Mouse (Mus musculus): ENCODE data around the gene Ginm1. TPM values are rescaled to one million over a fixed set of nuclear protein-coding genes. Genes with fewer than 3 reads are reported as not detected.
"Not testable (repeated sequence)": the region's sequence is repeated elsewhere in the genome, so short reads cannot be mapped to it uniquely, and the experiment has no call there.

The Ginm1 gene
- total RNA-seq, 2 experiments from 2014 or later: 206 to 214 TPM

DNA sequence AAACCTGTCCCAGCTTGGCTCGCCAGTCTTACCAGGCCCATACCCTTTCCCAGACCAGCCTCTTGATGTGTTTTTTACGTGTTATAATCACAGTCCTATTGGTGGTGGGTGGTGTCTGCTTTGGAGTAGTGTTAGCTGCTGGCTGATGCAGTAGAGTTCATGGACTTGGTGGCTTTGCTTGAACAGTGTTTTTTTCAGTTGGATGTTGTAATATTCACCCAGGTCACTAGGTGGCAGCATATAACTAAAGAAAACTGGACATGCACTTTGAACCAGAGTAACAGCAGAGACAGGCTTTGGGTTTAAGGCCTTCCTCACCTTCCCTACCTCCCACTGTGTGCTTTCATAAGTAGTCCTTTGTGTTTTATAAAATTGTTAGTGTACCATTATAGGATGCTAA lies 17.3 kb upstream of the Ginm1 start:
- peak; percentile 68 for DNase-seq

- DNase-seq: no peak
Observed at GRCm38 (mm10) chr10:7802519-7803140, 10.0 kb upstream of the Ginm1 start.

DNA sequence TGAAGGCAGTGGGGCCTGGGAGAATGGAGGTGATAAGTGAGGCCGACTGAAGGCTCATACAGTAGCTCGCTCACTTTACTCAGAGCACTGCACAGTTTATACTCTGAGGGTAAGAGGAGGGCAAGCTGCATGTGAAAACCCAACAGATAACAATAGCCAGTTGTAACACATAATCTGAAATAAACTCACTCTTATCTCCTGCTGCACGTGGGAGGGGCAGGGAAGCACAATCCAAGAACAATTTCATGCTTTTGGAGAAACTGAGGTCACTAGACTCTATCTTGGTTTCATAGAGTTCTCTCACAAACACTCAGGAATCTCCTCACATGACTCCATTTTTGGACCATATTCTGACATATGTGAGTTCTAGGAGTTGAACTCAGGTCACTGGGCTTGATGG lies 8.6 kb upstream of the Ginm1 start:
- DNase-seq: no peak

DNA sequence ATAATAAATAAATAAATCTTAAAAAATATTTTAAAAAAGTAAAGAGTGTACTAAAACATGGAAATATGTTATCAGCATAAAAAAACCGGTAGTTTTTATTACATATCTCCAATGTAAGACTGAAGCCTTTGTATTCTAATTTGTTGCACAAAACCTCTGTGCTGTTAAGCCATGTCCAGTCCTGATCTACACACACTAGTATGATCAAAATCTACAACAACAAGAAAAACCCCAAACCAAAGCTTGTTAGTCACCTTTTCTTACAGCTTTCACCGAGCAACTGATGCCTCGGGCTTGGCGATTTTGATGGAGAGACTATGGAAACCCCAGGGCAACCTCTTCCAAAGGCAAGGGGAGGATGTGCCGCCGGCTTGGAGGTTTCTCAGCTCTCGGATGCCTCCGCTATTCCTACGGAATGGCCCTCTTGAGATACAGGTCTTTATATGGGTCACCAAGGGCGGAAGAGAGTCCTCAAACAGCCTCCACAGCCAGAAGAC lies 322 bp downstream of the Ginm1 start:
- DNase-seq: no peak

DNA sequence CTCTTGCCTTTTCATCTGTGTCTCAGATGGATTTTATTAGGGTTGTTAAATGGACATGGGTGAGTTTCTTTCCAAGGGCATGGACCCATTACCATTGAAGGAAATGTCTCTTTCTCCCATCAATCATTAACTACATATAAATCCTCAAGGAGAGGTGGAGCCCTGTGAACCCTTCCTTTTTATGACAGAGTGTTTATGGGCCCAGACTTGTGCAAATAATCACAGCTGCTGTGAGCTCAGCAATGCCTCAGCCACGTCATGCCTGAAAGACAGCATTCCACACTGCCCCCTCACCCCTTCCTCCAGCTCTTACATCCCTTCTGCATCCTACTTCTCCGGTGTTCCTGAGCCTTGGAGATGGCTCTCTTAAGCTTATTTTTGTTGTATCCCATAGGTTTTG lies 5.3 kb downstream of the Ginm1 start:
- no peak for DNase-seq

- DNase-seq: no peak
Observed at GRCm38 (mm10) chr10:7781214-7781613, 11.4 kb downstream of the Ginm1 start.

GRCm38 (mm10) chr10:7780238-7781176 lies 12.1 kb downstream of the Ginm1 start:
- DNase-seq: peak; percentile 95

DNA sequence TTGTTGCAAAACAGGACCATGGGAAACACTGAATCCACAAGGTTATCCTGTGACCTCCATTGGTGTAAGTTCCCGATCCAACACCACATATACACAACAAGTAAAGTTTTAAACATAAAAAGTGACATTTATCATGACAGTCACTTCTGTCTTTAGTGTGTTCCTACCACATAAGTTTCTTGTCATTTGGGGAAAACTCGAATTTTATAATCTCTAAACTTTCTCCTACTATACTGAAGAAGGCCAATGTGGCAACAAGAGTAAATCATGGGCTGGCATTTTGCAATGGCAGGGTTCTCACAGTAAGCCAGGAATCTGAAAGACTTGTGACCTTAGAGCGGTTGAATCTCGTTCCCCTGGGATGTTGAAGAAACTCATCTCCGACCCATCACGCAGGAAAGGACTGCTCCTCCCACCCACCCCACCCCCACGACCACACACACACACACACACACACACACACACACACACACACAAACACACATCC lies 12.8 kb downstream of the Ginm1 start:
- DNase-seq: peak; percentile 52

DNA sequence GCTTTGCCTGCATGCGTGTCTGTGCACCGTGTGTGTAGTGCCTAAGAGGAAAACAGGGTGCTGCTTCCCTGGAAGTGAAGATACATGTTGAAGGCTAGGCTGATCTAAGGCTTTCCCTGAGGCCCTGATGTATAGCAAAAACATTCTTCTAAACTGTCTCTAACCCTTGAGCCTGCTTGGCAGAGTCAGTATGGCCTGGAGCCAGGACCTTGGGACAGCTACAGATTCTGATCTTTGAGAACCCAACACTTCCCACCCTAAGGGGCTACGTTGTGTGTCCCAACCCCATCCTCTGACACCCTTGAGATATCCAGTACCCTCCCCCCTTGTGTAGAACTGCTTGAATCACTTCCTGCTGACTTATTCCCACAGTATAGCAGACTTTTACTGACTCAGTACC lies 14.3 kb downstream of the Ginm1 start:
- DNase-seq: peak; percentile 76

DNA sequence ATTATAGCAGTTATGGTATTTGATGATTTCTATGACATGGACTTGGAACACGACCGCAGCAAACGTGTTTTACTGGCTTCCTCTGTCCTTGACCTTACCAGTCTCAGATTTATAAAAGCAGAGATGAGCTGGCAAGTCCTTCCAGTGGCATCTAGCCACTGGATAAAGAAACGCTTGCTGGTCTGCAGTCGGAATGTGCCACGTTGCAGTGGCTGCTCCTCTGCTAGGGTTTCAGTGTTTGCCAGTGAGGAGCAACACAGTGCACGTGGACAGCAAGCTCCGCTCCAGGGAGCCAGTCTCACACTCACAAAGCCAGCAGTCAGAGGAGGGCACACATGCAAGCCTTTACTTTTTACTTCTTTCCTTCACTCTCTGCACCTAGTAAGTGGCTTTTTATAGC lies 17.2 kb downstream of the Ginm1 start:
- DNase-seq: peak; percentile 49

DNA sequence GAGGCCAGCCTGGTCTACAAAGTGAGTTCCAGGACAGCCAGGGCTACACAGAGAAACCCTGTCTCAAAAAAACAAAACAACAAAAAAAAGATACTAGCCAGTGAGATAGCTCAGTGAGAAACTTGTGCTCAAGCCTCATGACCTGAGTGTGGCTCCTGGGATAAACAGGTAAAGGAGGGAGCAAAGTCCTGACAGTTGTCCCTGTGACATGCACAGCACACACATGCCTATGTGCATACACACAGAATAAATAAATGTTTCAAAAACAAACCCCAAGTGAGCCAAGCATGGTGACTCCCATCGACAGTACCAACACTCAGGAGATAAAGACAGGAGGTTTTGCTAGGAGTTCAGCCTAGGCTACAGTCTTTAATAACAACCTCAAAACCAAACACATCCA lies 19.9 kb downstream of the Ginm1 start:
- no peak for DNase-seq

- no peak for DNase-seq
Observed at GRCm38 (mm10) chr10:7772346-7772745, 20.3 kb downstream of the Ginm1 start.

DNA sequence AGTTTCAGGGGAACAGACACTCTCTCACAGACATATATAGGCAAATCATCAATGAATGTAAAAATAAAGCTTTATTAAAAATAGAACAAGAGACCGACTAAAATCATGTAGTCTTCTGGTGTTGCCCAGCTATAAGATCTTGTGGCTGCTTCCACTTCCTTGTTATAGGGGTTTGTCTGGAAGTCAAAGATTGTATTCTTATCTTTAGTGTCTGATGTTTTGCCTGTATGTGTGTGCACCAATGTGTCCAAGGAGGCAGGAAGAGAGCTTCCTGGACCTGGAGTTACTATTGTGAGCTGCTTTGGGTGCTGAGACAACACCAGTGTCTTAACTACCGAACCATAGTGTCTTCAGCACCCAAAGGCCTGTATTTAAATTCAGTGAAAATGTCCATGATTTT lies 35.1 kb downstream of the Ginm1 start:
- no peak for DNase-seq

GRCm38 (mm10) chr10:7748752-7749151 lies 43.9 kb downstream of the Ginm1 start:
- DNase-seq: no peak

DNA sequence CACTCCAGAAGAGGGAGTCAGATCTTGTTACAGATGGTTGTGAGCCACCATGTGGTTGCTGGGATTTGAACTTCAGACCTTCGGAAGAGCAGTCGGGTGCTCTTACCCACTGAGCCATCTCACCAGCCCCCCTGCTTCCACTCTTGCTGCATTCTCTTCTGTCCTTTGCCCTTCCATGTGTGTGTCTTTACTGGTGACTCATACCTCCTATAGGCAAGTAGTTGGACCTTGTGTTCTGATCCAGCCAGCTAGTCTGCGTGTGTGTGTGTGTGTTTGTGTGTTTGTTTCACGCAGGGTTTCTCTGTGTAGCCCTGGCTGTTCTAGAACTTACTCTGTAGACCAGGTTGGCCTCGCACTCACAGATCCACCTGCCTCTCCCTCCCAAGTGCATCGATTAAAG lies 47.1 kb downstream of the Ginm1 start:
- not testable (repeated sequence) for DNase-seq

DNA sequence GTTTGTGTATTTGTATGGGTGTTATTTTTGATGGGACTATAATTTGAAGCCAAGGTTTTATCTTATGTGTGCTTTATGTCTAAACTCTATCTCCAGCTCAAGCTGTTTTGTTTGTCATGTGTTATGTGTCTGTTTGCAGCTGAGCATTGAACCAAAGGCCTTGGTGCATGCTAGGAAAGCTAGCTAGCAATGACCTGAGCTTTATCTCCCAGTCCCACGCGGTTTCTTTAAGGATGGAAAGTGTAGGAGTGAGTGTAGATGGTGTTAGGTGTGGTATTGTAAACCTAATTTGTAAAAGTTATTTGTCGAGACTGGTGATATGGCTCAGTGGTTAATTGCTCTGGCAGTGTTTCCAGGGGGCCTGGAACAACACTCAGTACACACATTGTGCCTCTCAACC lies 54.7 kb downstream of the Ginm1 start:
- no peak for DNase-seq

- no peak for DNase-seq
Observed at GRCm38 (mm10) chr10:7737122-7737521, 55.5 kb downstream of the Ginm1 start.

- DNase-seq: no peak
Observed at GRCm38 (mm10) chr10:7731582-7731981, 61.0 kb downstream of the Ginm1 start.

- DNase-seq: no peak
Observed at GRCm38 (mm10) chr10:7727011-7727410, 65.6 kb downstream of the Ginm1 start.

DNA sequence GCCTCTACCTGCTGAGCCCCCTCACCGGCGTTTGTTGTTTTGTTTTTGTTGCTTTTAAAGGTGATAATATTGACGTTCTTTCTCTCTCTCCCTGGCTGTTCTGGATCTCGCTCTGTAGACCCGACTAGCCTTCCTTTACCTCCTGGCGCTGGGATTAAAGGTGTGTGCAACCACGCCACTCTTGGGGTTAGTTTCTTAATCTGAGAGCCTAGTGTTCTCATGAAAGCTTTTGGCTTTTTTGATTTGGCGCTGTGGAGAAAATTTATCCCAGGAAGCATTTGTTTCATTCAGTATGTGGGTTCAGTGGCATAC lies 66.2 kb downstream of the Ginm1 start:
- DNase-seq: no peak

DNA sequence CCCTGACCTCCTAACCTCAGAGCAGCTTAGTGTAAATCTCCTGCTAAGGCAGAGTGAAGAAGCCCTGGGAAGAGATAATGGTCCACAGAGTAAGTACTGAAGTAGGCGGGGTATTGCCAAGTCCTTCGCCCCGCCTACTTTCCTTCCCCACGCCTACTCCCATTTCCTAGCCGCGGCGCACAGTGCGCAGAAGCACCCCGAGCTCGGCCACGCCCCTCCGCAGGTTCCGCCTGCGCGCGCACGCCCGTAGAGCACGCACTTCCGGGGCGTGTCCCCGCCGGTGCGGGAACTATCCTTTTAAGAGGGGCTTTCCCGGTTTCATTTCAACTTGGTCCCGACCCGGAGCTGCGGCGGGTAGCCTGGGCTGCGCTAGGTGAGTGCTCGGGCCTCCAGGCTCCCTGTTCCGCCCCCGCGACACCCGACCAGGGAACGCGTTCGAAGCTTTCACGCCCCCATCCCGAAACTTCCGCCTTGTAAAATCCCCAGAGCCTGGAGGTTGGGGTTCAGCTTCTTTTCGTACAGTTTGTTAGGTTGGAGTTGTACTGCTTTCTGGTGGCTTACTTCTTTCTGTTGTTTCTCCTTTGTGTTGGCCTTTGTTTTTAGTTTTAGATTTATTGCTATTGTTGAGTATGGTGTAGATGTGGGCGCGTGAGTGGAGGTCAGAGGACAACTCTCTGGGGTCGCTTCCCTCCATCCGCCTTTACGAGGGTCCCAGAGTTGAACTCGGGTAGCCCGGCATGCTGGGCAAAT lies 66.7 kb downstream of the Ginm1 start, which contains the start of gene Katna1:
Gene Katna1, plus strand, starts transcription at position 250 of the 750 bp plus-strand sequence.
- peak; percentile 96 for DNase-seq

All from adrenal gland, postnatal 10 days (tissue).